Mouse (Mus musculus) kidney, adult 8-10 months (tissue): ENCODE data around the gene Tff1.

Source experiments
- DNase-seq, 2 experiments: peaks; one replicate each; pipeline ENCODE4 v3.0.0; 2022

The Tff1 gene

GRCm38 (mm10) chr17:31165127-31165526 is at the start of gene Tff1:
Gene Tff1 (minus strand): TSS chr17:31165277.
- DNase-seq = no peak

- no peak for DNase-seq
Observed at GRCm38 (mm10) chr17:31211881-31212280, 46.8 kb upstream of the Tff1 start.

- no peak for DNase-seq
Observed at GRCm38 (mm10) chr17:31210299-31210698, 45.2 kb upstream of the Tff1 start.

- no peak for DNase-seq
Observed at GRCm38 (mm10) chr17:31209376-31209930, 44.4 kb upstream of the Tff1 start.

- DNase-seq = no peak
Observed at GRCm38 (mm10) chr17:31208654-31209053, 43.6 kb upstream of the Tff1 start.

GRCm38 (mm10) chr17:31207771-31208334 is 42.8 kb upstream of the Tff1 start, which contains the start of gene Ubash3a:
Gene Ubash3a (plus strand): TSS chr17:31207873.
- no peak for DNase-seq

DNA sequence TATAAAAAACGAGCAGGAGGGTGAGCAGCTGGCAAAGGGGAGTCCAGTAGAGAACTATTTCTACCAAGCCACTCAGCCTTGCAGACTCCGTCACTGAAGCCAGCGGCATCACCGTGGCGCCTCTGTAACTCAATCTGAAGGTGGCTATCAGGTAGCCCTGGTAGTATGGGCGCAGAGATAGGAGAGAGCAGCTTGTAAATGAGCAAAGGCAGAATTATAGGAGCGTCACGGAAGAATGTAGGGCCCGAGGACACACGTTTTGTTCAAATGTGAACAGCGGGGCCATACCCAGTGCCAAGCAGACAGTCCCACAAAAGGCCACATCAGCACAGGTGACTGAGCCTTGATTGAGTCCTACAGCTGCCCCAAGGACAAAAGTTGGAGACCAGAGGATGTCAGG is 33.8 kb upstream of the Tff1 start, which contains the start of gene Tmprss3:
Tmprss3 (minus strand) TSS at position 101 of the 400 bp plus-strand sequence.
- DNase-seq = no peak

DNA sequence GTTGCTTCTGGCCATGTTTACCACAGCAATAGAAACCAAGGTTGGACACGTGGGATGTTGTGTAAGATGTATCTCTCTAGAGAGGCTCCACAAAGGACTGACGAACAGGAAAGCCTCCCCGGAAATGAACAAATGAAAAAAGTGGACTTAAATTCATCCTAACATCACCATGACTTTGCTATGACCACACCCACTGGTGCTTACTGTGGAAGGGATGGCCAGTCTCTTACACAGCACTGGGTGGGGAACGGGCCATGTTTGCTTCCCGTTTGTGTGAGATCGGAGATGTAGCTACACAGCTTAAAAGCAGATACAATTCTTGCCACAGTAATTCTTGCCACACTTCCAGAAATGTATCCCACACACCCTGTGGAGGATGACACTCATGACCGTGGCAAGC is 31.2 kb upstream of the Tff1 start:
- no peak for DNase-seq

GRCm38 (mm10) chr17:31195207-31195606 is 30.1 kb upstream of the Tff1 start:
- no peak for DNase-seq

GRCm38 (mm10) chr17:31193360-31193759 is 28.3 kb upstream of the Tff1 start:
- DNase-seq = no peak

- DNase-seq = no peak
Observed at GRCm38 (mm10) chr17:31192663-31193062, 27.6 kb upstream of the Tff1 start.

DNA sequence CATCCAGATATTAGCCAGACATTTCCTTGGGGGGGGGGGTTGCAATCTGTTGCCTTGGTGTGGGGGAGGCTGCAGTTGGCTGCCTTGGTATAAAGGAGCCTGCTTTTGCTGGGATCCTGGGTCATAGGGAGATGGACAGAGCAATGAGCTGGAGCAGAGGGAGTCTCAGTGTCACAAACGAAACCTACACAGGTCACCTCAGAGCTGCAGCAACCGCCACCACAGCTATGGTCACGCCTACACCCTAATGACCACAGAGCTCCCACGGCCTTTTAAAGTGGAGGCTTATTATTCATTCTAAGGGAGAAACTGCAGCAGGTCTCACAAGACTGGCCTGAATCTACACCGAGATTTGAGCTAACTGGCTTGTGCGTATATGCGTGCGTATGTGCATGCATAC is 26.7 kb upstream of the Tff1 start:
- no peak for DNase-seq

GRCm38 (mm10) chr17:31187370-31187769 is 22.3 kb upstream of the Tff1 start:
- peak; percentile 61 to 79 for DNase-seq

DNA sequence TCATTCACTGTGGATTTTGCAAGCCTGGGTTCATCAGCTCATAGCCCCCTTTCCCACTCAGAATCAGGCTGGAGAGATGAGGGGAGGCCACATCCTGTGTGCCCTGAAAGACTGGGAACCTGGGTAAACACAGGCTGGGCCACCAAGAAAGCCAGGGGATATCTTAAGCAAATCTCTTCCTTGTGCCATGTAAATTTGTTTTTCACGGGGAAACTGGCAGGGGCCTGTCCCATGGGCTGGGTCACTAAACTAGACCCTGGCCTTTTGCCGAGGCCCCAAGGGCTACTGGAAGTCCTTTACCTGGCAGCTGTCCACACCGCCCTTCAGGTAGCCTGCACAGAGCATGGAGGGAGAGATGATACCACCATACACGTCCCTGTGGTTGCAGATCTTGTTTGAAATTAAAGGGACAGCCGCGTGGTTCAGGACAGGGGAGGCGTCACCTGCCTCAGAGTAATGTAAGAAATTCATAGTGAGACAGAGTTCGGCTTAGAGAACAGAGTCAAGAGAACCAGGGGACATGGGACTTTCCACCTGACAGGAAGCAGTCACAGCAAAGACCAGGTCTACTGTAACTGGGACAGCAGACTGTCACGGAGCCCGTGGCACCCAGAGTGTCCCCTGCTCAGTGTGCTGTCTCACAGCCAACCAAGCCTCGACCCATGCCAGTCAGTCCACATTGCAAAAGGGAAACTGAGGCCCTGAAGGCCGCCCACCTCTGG is 19.4 kb upstream of the Tff1 start:
- DNase-seq = no peak

- DNase-seq = no peak
Observed at GRCm38 (mm10) chr17:31183180-31183974, 18.3 kb upstream of the Tff1 start.

GRCm38 (mm10) chr17:31181490-31181889 is 16.4 kb upstream of the Tff1 start:
- no peak for DNase-seq

DNA sequence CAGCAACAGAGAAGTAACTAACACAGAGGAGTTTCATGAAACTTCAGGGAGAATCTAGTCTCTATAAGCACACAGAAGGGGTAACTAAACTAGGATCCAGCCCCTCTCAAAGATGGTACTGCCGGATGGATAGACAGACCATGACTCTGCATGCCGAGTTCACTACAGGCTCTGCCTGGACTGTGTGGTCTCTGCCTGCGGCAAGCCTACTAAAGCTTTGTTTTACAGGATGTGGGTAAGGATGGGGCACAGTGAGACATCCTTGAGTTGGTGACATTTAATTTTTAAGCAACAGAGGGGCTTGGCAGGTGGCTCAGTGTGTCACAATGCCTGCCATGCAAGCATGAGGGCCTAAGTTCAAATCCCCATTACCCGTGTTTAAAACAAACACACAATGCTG is 11.2 kb upstream of the Tff1 start:
- DNase-seq = no peak

DNA sequence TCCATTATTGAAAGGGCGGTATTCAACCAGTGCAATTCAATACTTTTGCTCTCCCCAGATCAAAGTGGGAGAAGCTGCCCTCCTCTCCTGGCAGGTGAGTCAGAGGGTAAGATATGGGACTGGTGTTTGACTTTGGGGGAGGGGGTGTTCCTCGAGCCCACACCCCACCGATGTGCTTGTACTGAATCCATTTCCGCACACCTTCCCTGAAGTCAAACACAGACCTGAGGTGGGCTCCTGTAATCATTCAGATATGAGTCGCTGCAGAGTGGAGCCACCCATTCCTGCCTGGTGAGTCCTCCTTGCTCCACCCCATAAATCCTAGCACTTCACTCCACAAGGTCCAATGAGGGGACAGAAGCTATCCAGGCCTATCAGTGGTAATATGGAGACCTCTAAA is 4.7 kb upstream of the Tff1 start:
- no peak for DNase-seq

GRCm38 (mm10) chr17:31163821-31164220 is 1.3 kb downstream of the Tff1 start:
- DNase-seq = no peak

DNA sequence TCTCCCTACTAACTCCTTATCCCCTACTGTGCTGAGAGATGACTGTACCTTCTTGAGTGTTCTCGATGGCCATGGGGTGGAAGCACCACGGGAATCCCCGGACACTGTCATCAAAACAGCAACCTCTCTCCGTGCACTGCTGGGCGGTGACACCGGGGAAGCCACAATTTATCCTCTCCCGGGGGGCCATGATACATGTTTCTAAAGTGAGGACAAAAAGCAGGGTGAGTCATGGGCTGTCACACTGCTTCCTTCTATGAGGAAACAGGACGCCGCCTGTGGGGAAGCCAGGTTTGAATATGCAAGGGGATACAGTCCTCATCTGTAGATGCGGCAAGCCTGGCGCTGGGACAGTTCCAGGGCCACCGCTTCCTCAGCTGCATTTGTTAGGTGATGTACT is 2.5 kb downstream of the Tff1 start:
- no peak for DNase-seq

DNA sequence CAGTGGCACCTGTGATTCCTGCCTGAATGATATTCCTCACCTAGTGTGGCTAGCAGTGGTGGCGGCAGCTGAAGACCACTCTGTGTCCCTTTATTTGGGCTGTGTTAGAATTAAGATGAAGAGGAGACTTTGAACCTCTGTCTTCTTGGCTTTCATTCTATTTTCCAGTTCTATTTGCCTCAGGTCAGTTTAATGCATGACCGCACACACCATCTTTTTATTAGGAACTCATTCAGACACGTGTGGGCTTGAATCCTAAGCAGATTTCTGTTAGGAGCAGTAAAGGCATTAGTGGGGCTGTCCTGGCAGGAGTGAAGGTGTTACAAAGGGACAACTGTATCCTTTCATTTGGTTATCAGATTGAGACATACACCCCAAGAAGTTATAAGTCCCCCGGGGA is 4.8 kb downstream of the Tff1 start:
- peak; percentile 46 to 50 for DNase-seq

DNA sequence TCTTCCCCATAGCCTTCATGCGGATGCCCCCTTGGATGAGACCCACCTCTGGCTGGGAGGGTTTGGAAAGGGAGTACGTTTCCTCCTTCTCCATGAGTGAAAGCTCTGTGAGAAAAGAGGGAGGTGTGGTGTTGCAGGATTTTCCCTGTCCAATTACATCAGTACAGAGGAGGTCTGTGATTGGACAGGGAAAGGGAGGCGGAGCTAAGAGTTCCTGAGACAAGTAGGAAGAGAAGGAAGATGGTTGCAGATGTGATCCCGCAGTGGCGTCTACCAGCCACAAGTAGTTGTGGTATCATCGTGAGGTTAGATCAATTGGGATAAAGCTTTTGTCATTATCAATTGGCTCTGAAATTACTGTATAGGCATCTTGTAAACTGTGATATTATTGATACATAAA is 7.2 kb downstream of the Tff1 start:
- DNase-seq = no peak

GRCm38 (mm10) chr17:31153785-31154184 is 11.3 kb downstream of the Tff1 start:
- DNase-seq = peak in 1 of 2 experiments; percentile 15
